Mouse (Mus musculus): ENCODE data around the gene Cds1.

Gene Cds1

DNA sequence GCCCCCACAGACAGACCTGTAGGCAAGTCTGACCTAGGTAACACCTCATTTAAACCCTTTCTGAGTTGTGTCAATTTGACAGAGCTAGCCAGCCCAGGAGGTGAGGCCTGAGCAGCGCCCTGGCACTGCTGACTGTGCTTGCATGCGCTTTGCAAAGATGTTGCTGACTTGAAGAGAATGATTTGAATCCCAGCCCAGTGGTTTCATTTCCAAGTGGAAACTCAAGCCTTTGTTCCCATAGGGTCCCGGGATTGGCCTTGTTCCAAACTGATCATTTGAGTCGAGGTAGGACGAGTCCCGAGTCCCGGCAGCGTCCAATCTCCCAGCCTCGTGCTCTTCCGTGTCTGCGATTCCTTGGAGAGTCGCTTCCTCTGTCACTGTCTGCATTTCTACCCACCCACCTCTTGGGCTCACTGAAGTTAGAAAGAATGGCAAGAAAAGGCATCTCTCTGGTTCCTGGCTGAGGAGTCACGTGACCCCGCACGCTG is 14.5 kb downstream of the Cds1 start:
- no peak for DNase-seq

DNA sequence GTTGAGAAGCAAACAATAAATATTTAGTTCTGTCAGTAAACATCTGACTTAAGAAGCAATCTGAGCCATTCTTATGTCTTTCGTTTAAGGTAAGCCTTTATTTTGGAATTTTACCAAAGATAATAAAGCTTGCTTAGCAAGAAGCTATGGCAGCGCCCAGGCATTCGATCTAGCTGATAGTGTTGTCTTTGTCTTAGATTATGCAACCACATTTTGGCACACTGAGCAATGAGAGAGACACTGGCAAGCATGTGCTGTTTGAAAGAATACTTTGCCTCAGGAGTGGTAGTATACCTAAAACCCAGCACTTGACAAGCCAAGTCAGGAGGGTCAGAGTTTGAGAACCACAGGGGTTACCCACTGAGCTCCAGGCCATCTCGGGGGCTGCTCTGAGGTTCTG is 16.0 kb downstream of the Cds1 start:
- no peak for DNase-seq

DNA sequence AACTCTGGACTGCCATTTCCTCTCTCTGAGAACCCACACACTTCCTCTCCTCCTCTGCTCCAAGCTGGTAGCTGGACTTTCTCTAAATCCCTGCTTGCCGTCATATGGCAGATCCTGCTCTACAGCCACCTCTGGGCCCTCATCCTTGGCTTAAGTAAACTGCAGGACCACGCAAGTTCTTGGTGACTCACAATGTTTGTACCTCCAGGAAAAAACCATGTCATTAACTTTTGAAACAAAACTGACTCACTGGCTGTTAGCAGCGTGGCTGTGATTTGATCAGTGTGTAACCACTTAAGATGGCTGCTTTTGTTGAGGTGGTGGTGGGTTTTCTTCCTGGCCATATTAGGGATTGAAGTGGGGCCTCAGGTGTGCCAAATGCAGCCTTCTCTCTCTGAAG is 19.4 kb downstream of the Cds1 start:
- no peak for DNase-seq

DNA sequence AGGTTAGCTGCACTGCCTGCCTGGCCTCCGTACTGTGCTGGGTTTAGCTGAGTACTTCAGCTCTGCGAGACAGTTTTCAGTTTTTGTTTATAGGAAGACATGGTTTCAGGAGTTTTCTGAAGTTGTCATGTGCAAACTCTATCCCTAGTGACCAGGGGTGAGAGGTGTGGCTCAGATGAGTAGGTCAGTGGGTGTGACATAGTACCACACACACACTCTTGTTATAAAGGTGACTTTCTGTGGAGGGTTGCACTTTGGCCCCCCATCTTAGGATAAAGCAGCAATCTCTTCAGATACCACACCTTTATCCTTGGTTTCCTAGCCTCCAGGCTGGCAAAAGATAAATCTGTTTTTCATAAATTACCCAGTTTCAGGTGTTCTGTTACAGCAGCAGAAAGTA is 19.9 kb downstream of the Cds1 start:
- DNase-seq: no peak

DNA sequence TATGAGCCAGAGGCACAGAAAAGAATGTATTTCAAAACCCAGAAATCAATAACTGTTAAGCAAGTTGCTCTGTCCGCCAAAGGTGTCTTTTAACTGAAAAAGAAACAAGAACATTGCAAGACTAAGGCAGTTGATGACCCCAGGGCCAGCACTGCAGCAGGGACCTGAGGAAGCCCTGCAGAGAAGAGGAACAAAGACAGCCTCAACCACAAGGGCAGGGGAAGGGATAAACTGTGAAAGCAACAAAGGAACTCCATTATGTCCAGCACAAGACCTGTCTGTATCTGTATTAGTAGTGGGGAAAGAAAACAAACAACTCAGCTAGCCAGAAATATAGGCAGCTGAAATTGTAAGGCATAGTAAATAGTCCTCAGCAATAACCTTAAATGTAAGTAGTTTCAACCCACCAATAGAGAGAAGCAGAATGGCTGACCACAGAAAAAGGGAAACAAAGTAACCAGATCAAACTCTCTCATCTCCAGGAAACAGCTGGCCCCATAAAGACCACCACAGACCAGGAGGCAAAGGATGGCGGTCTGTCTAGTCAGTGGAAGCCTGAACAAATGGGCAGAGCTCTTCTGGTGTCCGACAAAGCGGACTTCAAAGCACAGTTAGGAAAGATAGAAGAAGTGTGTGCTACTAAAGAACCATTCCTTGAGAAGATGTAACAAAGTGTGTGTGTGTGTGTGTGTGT is 21.1 kb downstream of the Cds1 start:
- no peak for DNase-seq

DNA sequence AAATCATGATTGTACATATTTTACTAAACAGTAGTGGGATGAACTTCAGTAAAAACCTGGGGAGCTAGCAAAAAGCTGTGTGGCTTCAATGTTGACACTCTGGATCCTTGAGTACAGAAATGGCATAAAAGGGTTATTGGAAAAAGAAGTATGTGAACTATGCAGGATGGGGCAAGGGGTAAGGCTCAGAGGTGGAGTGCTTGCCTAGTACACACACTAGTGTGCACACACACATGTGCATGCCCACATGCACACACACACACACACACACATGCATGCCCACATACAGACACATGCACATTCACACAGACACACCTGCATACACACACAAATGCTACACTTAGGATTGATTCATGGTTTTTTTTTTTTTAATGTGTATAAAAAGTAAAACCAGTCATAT is 24.8 kb downstream of the Cds1 start:
- no peak for DNase-seq

DNA sequence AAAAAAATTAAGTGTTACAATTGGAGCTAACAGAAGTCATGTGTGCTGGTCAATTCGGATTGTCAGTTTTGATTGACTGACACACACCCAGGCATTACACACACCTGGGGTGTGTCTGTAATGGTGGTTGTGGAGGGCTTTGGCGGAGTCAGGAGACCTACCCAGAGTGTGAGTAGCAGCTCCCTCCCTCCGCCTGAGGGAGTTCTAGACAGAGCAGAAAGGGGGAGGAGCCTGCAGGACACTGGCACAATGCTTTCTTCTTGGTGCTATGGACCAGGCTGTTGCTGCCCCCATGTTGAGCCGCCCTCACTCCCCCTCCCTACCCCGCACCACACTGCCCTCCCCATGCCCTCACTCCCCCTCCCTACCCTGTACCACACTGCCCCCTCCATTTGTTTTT is 25.6 kb downstream of the Cds1 start:
- no peak for DNase-seq

DNA sequence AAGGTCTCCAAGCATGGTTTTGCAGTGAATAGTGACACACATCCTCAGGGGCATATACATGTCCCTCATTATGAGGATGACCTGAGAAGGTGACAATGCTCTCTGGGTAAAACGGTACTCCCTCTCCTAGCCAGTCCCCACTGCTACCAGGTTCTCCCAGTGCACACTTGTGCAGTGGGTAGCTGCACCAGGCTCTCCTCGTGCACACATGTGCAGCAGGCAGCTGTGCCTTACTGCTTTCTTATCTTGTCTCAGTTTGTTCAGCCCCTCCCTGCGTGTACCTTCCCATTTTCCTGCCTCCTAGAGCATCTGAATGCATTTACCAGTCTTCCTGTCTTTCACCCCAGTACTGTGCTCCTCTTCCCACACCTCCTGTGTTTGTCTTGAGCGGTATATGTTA is 27.7 kb downstream of the Cds1 start:
- no peak for DNase-seq

DNA sequence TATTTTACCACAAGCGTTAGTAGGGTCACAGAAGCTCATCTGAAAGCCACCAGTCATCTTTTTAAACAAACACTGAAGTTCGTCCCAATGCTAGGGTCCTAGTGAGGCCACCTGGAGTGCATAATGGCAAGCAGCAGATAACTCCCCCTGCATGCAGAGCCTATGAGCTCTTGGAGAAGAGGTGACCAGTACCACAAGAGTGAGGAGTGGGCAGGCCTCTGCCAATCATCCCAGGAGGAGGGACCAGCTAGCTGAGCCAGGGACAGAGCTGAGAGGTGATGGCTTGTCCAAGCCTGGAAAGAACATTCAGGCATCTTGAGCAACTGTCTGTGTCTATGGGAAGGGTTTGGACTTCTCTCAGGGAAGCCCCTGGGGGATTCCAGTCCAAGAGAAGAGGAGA is 37.0 kb downstream of the Cds1 start:
- DNase-seq: no peak

DNA sequence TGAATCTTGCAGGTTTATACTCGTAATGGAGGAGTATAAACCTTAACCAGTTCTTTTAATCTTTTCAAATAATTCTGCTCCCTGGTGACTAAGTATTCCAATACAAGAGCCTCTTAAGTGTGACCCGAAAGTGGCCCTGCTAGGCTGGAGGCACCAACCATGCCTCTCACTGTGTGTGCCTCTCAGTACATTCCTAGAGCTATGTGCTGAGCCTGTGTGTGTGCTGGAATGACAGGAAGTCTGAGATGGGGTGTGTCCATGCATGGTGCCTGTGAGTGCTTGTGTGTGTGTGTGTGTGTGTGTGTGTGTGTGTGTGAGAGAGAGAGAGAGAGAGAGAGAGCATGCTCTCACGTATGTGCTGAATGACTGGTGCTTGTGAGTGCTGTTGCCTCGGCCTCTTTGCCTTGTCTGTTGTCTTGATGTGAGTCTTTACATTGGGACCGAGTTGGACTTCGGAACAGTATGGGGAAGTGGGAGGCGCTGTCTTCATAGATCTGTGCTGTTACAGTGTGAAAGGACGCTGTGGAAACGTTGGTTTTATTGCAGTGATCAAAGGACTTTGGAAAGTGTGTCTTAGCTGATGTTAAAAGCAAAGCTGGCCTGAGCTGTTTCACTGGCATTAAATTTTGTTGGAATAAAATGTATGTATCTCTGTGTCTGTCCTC is 37.6 kb downstream of the Cds1 start:
- DNase-seq: no peak

DNA sequence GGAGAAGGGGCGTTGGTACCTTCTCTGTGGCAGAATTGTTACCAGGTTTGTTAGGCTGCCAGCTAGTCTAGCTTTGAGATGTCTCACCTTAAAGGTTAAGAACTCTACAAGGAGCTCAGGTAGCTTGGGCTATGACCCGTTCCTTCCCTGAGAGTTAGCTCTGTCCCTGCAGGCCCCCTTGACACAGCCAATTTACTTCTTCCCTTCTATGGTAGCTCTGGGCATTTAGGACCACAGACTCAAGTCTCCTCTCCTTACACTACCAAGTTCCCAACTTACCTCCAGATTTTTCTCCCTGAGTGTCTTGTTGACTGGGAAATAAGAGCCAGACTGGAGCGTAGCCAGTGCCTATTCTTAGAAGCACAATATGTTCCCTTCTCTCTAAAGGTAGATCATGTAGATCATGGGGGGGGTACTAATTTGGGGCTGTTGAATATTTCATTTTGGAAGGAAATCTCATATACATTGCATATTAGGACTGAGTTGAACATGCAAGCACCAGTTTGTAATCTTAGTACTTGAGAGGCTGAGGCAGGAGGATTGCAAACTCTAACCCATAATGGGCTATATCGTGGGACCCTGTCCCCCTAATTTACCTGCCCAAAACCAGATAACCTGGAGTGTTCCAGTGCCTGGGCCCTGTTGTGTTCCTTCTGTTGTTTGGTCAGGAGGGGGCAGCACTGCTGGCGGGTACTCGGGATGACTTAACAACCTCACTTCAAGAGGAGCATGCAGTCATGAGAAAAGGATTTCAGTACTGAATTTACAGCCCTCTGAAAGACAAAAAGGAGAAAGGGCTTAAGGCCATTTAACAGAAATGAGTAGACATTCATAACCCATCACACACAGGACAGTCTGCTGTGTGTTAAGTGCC is 46.6 kb downstream of the Cds1 start:
- peak; percentile 46 to 69 for DNase-seq

DNA sequence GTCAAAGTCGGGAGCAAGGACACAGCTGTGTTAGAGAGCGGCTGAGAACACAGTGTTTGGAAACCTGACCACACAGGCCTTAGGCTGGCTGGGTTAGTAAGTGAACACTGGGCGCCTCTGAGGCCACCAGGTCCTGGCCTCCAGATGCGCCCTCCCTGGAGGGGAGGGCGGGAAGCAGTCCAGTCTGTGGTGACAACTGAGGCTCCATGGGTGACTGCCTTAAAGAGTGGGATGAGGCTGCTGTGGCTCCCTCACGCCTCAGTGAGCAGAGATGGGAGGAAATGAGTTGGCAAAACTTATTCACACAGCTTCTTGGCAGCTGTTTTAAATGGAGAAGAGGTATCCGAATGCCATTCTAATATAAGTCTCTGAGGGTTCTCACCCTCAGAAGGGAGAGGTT is 51.9 kb downstream of the Cds1 start:
- no peak for DNase-seq

DNA sequence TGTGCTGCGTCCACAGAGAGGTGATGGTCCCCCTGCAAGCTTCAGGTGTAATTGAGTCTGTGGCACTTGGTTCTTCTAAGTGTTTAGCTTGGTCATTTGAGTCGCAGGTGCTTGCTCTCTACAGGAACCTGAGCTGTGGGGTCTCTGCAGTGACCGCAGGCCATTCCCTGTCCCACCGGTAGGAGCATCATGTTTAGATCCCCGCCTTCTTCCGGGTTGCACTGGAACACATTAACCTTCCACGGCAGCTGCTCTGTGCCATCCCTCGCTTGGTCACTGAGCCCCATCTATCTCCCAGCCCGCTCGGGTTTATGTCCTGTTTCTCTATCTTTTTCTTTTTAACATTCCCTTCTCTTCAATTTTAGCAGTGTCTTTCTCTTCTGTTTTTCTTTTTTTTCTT is 54.3 kb downstream of the Cds1 start:
- no peak for DNase-seq

DNA sequence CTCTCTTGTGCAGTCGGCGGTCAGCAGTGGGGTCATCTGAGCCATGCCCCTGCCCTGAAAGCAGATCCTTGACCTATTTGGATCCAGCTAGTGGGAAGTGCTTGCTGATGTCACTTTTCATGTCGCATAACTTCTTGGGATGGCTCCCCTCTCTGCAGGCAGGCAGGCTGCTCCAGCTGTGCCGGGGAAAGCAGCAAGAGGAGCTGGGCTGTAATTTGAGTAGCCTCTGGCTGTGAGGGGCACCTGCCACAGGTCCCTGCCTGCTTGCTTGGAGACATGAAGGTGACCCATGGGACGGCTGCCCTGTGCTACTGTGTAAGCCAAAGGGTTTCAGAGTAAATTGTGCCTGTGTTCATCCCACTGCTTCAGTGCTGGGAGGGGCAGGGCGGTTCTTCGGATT is 54.9 kb downstream of the Cds1 start:
- no peak for DNase-seq

DNA sequence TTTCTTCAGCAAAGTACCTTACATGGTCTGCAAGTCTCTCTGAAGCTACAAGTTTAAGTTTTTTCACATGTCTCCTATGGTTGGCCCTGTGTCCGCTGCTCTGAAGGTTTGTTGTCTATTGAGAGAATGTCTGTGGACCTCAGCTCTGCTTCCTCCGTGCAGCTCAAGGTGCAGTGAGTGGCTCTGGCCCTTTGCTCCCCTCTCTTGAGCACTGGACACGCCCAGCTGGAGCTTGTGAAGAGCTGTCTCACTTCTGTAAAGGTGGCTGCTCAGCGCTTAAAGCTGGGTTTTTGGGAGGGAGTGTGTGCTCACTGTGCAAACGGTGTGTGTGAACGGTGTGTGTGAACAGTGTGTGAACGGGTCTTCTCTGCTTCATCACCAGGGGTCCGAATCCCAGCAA is 56.1 kb downstream of the Cds1 start:
- DNase-seq: no peak

DNA sequence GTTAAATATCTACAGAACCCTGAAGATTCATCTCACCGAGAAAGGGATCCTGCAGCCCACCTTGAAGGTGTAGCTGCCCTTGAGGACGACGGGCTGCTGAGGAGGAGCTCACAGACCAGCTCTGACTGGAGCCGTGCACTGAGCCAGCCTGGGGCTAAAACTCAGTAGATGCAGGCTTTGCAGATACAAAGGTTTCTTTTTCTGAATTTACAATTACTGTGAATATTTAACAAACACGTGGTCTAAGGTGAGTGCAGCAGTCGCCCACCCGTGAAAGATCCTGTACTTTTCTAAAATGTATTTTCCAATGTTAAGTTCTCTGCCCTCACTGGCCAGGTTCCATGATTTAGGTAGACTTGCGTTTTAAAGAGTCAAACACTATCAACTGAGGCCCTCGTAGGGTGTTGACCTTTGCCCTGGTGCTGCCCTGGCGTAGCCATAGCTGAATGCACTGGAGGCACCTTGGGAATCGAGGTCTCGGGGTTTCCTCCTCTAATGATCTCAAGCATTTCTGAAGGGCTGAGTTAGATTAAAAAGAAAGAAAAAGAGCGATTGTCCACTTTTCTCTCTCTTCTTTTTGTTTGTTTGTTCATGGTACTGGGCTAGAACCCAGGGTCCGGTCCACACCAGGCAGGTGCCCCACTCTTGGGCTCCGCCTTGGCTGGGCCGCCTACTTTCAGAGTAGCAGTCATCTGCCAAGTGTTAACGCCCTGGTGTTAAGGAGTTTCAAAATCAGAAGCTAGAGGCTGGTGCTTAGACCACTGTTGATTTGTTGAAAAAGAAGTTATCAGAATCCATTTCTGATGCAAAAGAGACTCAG is 56.8 kb downstream of the Cds1 start:
- no peak for DNase-seq

DNA sequence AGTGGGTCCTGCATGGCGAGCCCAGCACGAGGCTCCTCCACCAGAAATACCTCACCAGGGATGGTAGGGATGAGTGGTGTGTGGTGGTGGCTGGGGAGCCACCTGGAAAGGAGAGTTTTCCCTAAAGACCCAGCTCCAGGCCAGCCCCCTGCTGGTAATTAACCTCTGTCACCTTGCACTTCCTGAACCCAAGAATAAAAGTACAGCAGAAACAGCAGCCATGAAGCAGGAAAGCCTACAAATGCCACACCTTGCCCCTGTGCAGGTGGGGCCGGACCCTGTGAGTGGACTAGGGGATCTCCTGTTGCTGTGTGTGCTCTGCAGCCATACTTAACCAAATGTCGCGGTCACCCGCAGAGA is 57.4 kb downstream of the Cds1 start:
- no peak for DNase-seq

DNA sequence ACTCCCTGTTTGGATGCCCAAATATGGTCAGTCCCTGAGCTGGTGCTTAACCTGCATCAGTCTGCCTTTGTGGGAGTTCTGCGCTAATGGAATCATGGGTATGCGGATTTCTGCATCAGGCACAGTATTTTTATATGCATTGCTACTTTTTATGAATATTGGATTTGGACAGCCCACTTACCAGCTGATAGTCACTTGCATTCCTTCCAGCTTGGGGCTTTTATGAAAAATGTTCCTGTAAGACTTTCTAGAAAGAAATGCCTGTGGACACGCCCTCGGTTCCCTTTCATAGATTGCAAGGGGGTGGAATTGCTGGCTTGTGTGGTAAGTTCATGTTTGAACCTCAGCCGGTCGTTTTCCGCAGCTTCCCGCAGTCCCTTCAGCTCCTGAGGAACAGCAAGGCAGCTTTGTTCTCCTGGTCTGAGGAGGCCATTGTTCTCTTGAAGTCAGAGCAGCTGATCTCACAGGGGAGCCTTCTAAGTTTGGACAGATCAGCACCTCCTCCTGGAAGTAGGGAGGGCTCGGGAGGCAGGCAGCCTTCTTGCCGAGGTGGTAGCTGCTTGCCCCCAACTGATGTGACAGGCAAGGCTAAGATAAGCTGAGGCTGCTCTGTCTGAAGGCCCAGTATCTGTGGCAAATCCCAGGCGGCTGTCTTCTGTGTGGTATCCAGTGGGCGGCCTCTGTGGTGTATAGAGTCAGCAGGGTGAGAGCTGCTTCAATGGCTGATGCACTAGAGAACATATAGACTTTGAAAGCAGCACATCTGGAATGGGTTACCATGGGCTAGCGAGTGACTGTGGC is 60.4 kb downstream of the Cds1 start:
- no peak for DNase-seq

DNA sequence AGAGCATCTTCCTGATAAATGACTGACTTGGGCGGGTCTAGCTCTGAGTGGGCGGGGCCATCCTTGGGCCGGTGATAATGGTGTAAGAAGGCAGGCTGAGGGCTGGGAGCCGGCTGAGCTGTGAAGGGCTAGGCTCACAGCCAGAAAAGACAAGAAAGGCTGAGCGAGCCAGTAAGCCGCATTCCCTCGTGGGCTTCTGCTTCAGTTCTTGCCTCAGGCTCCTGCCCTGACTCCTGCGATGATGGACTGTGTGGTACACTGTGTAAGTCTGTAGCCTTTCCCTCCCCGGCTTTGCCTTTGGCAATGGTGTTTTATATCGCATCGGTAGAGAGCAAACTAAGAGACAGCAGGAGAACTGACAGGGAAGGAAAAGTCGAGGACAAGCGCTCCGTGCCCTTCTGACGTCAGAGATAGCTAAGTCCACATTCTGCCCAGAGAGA is 61.6 kb downstream of the Cds1 start:
- peak; percentile 48 to 57 for DNase-seq

DNA sequence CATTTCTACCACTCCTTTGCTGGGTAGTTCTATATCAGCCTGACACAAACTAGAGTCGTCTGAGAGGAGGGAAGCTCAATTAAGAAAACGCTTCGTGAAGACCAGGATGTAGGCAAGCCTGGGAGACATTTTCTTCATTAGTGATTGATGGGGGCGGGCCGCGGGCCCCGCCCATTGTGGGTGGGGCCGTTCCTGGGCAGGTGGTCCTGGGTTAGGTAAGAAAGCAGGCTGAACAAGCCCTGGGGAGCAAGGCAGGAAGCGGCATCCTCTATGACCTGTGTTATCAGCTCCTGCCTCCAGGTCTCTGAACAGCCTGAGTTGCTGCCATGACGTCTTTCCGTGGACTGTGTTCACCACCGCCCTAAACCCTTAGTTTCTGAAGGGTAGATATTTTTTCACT is 62.5 kb downstream of the Cds1 start:
- DNase-seq: no peak

DNA sequence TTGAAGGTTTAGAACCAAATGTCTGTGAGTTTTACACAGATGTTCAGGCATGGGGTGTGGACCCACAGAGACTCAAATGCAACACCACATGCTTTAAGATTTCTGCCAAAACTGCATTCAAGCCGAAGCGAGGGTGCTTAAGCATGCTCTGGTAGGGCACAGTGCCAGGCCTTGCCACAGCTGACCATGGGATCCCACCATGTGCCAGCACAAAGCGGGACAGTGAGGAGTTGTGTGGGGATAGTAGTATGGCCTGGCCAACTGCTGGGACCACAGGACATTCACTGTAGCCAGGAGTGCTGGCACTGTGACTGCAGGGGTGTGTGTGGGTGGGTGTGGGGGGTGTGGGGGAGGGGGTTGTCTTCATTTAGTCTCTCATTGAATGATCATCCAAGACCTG is 64.0 kb downstream of the Cds1 start:
- DNase-seq: no peak

DNA sequence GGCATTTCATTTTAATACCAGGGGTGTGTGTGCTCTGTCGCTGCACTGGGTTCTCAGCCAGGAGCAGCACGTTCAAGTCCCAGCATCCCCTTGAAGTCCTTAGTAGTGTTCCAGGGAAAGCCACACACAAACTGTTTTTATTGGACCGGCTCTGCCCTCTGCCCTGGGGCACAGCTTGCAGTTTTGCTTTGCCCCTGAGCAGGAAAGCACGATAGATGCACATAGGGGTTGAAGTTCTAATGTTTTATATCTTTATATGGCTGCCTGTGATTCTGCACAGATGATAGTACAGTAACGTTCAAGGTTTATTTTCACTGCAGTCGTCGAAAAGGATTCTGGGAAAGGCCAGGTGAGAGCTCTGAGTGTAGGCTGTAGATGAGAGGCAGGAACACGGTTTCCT is 65.2 kb downstream of the Cds1 start:
- DNase-seq: no peak

Measured in cerebellum, postnatal 36 days (tissue).